Mouse (Mus musculus) kidney, adult 11 months (tissue): ENCODE results near the gene Nbeal1.
"Not testable (repeated sequence)": the region's sequence is repeated elsewhere in the genome, so short reads cannot be mapped to it uniquely, and the experiment has no call there.

ENCODE experiments used
- DNase-seq: peaks from one replicate; pipeline ENCODE4 v3.0.0; 2022

Gene Nbeal1

GRCm38 (mm10) chr1:60179932-60180783, at the start of gene Nbeal1:
Nbeal1 (plus strand) TSS chr1:60180599.
- peak; percentile 99 for DNase-seq

DNA sequence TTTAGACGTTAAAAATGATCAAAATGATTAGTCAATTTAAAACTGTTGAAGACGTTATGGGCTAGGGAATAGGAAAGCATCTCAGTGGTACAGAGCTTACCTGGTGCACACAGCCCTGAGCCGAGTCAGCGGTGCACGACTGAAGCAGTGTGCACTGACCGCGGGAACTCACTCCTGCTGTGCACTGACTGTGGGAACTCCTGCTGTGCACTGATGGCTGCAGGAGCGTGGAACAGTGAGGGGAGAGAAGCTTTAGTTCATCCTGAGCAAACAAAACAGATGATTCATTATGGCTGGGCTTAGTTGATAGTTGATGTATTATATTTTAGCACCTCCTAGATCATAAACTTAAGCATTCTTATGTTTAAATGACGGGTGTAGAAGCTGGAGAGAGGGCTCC, 43.1 kb upstream of the Nbeal1 start:
- no peak for DNase-seq

GRCm38 (mm10) chr1:60152700-60153099, 27.7 kb upstream of the Nbeal1 start:
- no peak for DNase-seq

DNA sequence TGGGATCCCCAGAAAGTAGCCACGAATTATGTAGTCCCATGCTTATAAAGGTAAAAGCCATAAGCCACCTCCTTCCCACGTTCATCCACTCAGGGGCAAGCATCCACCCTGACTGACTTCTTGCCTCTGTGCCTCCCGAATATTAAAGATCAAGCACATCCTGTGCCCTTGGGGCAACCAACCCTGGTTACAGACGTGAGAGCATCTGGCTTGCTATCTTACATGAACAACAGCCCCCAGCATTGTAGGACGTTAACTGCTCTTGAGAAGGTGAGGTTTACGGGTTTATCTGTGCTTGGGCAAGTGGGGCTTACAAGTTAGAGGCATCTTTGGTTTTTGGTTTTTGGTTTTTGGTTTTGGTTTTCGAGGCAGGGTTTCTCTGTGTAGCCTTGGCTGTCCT, 23.7 kb upstream of the Nbeal1 start:
- DNase-seq, result no peak

DNA sequence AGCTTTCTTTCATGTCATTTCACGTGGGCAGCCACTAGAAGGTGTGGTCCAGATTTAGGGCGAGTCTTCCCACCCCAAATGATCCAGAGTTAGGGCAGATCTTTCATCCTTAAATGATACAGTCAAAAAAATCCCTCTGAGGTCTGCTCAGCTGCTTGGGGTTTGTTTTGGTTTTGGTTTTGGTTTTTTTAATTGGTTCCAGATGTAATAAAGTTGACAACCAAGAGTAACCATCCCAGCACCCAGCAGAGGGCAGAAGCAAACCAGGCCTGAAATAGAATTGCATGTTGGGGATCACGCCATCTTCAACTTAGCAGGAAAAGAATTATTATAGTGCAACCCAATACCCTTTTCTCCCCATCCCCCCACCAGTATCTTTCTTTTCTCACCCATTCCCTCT, 22.0 kb upstream of the Nbeal1 start:
- peak; percentile 12 for DNase-seq

DNA sequence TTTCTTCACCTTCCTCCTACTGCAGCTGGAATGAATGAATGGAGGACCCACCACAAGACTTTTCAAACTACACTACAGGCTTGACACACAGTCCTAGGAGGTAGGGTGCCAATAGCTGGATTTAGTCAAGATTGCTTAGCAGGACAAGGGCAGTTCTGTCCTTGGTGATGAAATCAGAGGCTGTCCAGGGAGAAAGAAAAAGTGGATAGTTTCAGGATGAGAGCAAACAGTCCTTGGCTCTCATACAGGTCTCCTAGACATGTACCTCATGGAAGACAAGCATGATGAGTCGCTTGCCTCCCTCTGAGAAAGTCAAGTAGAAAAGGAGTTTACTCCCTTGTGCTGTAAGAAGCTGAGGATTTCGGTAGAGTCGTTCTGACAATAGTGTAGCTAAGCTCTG, 16.7 kb upstream of the Nbeal1 start:
- DNase-seq, result no peak

DNA sequence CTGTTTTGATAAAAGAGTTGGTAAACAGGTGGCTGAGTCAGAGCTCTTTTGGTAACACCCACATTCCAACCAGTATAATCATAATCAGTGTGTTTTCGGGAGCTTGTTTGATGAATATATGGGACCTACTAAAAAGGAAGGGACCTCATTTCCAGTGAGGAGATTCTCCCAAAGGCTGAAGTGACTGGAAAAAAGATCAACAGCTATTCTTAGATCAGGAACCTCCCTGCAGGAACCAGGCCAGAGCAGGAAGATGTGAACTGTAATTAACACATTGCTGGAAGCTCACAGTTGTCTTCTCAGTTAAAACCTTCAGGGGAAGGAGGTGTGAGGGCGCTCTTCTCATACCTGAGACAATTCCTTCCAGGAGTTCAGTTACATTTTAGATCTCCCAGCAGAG, 10.8 kb upstream of the Nbeal1 start:
- no peak for DNase-seq

DNA sequence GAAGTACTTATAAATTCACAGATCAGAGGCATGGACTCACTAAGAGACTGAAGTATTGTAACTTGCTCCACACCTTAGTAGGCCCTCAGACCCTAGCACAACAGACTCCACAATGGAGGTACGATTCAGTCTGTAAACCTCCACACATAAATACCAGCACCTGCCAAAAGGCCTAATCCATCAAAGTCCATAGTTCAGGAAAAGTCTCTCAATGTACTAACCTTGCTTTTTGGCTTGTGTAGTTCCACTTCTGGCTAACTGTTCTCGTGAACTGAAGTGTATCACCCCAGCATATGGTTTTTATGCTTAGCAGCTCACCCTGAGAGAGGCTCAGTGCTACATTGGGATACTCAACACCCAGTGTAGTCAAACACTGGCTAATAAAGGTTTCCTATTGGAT, 10.1 kb upstream of the Nbeal1 start:
- no peak for DNase-seq

DNA sequence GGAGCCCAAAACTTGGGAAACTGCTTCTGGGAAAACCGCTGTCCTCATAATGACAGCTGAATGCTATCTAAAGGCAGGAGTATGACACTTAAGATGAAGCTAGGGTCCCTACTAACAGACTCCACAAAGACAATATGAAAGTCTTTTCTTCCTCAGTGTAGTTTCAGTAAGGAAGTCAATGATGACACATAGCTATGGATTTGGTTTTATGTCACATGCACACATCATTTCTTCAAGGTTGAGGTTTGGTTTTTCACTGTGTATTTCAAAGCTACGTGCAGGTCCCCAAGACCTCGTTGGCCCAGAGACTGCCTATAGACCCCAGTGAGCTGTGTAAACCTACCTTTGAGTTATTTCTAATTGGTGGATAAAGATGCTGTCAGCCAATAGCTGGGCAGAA, 7.3 kb upstream of the Nbeal1 start:
- DNase-seq, result no peak

DNA sequence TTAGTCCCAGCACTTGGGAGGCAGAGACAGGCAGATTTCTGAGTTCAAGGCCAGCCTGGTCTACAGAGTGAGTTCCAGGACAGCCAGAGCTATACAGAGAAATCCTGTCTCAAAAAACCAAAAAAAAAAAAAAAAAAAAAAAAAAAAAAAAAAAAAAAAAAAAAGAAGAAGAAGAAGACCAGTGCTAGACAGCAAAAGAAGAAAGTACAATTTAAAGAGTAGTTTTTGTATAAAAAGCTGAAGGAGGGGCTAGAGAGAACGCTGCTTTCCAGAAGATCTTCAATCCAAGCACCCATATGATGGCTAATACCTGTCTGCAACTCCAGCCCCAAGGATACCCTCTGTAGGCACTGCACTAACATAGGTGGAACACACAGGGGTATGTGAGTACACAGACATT, 2.6 kb upstream of the Nbeal1 start:
- not testable (repeated sequence) for DNase-seq

- DNase-seq, result no peak
These were observed 1.0 kb upstream of the Nbeal1 start for GRCm38 (mm10) chr1:60179376-60179775.

GRCm38 (mm10) chr1:60180784-60181221, 404 bp downstream of the Nbeal1 start:
- DNase-seq, result no peak

DNA sequence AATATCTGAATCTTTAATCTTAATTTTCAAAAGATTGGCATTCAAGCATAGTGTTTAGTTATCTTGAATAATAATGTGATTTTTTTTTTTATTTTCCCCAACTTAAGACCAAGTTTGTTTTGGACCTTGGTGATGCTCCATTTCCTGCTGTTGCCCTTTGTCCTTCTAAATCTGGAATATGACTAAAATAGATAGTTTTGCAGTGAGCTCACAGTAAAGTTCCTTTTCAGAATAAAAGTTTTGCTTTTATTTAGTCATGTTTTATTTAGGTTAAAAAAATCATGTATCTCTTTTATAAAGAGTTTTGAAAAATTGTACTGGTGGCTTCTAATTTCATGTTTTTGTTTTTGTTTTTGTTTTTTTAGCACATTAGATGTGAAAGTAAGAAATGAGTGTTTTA, 8.1 kb downstream of the Nbeal1 start:
- DNase-seq, result no peak

DNA sequence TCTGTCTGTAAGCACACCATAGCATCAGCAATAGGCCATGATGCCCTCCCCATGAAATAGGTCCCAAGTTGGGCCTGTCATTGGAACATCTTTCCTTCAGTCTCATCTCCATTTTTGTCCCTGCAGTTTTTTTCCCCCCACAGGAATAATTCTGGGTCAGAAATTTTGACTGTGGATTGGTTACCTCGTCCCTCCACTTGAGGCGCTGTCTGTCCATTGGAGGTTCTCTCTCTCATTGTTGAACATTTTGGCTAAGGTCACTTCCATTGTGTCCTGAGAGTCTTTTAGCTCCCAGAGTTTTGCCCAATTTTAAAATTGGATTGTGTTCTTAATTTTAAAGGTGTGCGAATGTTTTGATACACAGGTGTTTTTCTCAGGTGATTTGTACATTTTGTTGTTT, 16.4 kb downstream of the Nbeal1 start:
- DNase-seq, result no peak

DNA sequence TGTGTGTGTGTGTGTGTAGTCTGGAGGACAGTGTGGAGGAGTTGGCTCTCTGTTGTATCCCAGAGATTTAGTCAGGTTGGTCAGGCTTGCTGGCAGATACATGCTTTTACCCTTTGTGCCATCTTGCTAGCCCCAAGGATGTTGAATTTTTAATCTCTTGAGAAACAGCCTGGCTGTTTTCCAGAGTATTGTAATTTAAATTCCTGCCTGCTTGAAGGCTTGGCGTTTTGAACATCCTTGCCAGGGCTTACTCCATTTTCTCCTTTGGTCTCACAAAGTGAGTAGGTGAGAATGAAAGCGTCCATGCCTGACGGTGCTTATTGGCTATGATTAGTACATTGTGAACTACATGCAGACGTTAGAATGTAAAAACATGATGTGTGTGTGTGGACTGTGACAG, 18.6 kb downstream of the Nbeal1 start:
- DNase-seq, result no peak

DNA sequence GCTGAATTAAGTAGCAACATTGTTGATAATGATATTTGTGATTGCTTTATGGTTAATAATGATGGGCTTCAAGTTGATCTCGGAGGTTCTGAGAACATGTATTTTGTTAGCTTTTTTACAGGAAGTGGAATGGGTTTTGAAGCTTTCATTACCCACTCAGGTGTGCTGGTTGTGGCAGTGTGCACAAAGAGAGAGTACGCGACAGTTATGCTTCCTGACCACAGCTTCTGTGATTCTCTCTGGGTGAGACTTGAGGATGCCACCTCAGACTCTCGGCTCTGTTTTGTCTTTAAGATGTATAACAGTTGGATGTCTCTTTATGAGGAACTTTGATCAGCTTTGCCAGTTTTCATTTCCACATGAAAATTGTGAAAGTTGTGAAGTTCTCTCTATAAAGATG, 55.9 kb downstream of the Nbeal1 start:
- no peak for DNase-seq

GRCm38 (mm10) chr1:60240430-60240829, 60.0 kb downstream of the Nbeal1 start:
- DNase-seq, result no peak

DNA sequence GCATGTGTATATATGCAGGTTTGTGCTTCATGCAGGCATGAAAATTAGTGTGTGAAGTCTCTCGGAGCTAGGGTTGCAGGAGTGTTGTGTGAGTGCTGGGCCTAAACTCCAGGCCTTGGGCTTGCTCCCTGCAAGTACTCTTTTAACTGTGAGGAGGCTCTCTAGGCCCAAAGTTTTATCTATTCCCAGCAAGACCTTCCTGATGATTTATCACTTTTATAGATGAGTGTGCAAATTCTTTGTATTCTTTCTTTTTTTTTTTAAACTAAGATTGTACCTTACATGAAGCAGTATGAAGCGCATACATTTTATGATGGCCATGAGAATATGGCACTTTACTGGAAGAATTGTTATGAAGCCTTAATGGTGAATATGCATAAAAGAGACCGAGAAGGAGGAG, 87.7 kb downstream of the Nbeal1 start:
- DNase-seq, result no peak

DNA sequence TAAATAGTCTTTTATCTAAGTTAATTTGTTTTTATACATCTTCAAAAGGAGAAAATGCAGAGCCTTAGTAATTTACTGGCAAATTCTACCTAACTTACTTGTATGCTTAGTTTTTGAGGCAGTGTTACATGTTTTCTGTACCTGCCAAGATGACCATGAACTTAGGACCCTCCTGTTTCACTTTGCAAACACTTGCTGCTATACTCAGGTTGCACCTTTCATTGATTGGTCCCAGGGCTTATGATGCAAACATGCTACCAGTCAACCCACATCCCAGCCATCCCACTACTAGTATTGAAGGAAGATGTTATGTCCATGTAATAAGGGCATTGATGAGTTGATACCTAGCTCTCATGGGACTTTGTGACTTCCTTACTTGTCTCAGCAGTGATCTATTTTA, 88.9 kb downstream of the Nbeal1 start:
- no peak for DNase-seq

DNA sequence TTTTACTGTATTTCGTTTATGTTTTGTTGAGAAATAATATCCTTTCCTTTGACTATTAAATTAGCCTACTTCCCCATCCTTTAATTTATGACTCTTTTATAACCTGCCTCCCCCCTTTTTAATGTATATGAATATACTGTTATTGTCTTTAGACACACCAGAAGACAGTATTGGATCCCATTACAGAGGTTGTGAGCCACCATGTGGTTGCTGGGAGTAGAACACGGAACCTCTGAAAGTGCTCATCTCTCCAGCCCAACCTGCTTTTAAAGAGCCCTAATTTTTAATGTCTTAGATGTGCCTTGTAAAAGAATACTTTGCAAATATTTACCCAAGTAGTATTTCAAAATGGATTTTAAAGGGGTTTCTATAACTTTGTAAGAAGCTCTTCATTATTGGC, 92.1 kb downstream of the Nbeal1 start:
- DNase-seq, result no peak

- no peak for DNase-seq
These were observed 113.5 kb downstream of the Nbeal1 start for GRCm38 (mm10) chr1:60293921-60294320.

DNA sequence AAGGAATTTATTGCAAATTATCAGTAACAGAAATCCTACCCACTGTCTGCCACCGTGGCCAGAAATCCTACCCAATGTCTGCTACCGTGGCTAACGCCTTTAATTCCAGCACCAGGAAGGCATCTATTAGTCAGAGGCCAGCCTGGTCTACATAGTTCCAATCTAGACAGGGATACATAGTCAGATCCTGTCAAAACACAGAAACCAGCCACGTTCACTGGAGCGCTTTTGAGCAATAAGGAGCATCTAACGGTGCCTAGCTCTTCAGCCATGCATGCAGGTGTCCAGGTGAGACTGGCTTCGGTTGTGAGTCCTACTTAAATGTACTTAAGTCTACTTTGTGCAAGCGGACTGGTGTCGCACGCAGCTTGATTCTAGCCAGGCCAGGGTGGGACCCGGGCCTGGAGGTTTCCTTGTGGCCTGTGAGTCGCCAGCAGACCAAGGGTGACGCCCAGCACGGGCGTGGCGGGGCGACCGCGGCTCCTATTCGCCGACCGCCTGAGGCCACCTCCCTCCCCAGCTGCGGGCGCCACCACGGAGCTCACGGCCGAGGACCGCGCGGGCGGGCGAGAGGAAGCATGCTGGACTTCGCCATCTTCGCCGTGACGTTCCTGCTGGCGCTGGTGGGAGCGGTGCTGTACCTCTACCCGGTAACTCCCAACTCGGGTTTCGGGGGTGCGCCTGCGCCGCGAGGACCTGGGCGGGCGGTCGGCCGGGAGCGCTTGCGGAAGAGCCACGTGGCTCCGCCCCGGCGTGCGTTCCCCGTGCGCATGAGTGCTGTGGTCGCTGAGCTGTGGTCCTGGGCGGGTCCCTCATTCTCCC, 162.6 kb downstream of the Nbeal1 start, which contains the start of gene Cyp20a1:
Gene Cyp20a1, plus strand, starts transcription at position 516 of the 822 bp plus-strand sequence.
- DNase-seq, result peak; percentile 92

DNA sequence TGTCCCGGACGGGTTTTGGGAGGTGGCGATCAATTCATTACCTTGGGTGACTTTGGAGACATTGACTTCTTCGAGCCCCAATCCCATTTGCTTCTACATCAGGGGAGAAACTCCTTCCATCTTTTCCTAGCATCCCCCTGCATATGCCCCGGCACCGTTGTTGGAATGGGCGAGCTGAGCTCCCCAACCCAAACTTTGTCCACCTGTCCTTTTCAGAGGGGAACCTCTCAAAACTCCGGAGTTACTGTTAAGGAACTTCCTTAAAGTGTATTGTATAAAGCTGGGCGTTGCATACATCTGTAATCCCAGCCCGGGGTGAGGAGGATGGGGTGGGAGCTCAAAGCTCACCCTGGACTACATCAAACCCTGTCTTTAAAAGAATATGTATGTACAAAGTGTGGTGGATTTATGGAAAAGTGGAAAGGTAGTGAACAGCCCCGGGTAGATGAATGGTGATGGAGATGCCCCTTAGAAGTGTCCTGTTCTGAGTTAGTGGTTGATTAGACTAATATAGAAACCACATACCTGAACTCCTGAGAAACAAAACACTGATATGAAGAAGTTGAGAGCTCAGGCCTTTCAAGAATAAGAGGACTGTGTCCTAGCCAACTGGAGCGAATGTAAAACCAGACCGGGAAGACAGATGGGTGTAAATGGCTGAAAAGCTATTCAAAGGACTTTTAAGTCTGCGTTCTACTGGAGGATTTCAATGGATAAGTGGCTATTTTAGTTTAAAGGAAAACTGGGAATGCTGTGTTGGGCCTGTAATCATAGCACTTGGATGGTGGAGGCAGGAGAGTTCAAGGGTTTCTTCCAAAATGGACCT, 163.4 kb downstream of the Nbeal1 start:
- DNase-seq, result no peak
